Mouse (Mus musculus): ENCODE results near the gene Fgf11.

Gene Fgf11

GRCm38 (mm10) chr11:69815155-69815554 is 13.5 kb upstream of the Fgf11 start, which contains the start of gene Gm39566:
Gene Gm39566, minus strand, starts transcription at chr11:69815298.
- peak; percentile 54 for DNase-seq

GRCm38 (mm10) chr11:69810280-69810679 is 8.6 kb upstream of the Fgf11 start:
- no peak for DNase-seq

GRCm38 (mm10) chr11:69807641-69808040 is 6.0 kb upstream of the Fgf11 start:
- no peak for DNase-seq

GRCm38 (mm10) chr11:69806378-69806777 is 4.7 kb upstream of the Fgf11 start:
- DNase-seq = no peak

GRCm38 (mm10) chr11:69804972-69805909 is 3.6 kb upstream of the Fgf11 start, which contains the start of gene Tmem102:
Gene Tmem102, minus strand, starts transcription at chr11:69805624.
- DNase-seq = peak; percentile 25

- DNase-seq = no peak
Observed at GRCm38 (mm10) chr11:69804652-69804940, 2.9 kb upstream of the Fgf11 start.

- peak; percentile 86 for DNase-seq
Observed at GRCm38 (mm10) chr11:69803786-69804651, 2.4 kb upstream of the Fgf11 start.

- no peak for DNase-seq
Observed at GRCm38 (mm10) chr11:69803328-69803727, 1.7 kb upstream of the Fgf11 start.

- peak; percentile 86 for DNase-seq
Observed at GRCm38 (mm10) chr11:69802648-69803105, 1.0 kb upstream of the Fgf11 start.

- DNase-seq = peak; percentile 11
Observed at GRCm38 (mm10) chr11:69800392-69801197, 1.1 kb downstream of the Fgf11 start.

GRCm38 (mm10) chr11:69800138-69800391 is 1.6 kb downstream of the Fgf11 start:
- no peak for DNase-seq

GRCm38 (mm10) chr11:69799394-69800137 is 2.1 kb downstream of the Fgf11 start:
- DNase-seq = no peak

GRCm38 (mm10) chr11:69797924-69798323 is 3.7 kb downstream of the Fgf11 start:
- no peak for DNase-seq

- no peak for DNase-seq
Observed at GRCm38 (mm10) chr11:69795983-69796435, 5.6 kb downstream of the Fgf11 start.

GRCm38 (mm10) chr11:69795168-69795982 is 6.3 kb downstream of the Fgf11 start, which contains the start of gene Chrnb1:
Gene Chrnb1, minus strand, starts transcription at chr11:69795943.
- peak; percentile 94 for DNase-seq

GRCm38 (mm10) chr11:69793429-69793828 is 8.2 kb downstream of the Fgf11 start:
- DNase-seq = no peak

- no peak for DNase-seq
Observed at GRCm38 (mm10) chr11:69791420-69791819, 10.2 kb downstream of the Fgf11 start.

GRCm38 (mm10) chr11:69789431-69789830 is 12.2 kb downstream of the Fgf11 start:
- DNase-seq = no peak

GRCm38 (mm10) chr11:69787306-69787705 is 14.4 kb downstream of the Fgf11 start:
- no peak for DNase-seq

- no peak for DNase-seq
Observed at GRCm38 (mm10) chr11:69784793-69785272, 16.8 kb downstream of the Fgf11 start.

GRCm38 (mm10) chr11:69781828-69782227 is 19.8 kb downstream of the Fgf11 start:
- no peak for DNase-seq
